Mouse (Mus musculus) gastrocnemius, postnatal 10 days (tissue): ENCODE measurements around the gene Fut11. TPM values are rescaled to one million over a fixed set of nuclear protein-coding genes. Genes with fewer than 3 reads are reported as not detected.

Experiments
- microRNA-seq, 2 experiments: library from miRNA; unstranded; fragments of <30 nt; microRNA quantifications; one replicate each; pipeline ENCODE4 v1.2.0; 2021
- total RNA-seq, 2 experiments: library from RNA; stranded (reverse); gene quantifications; 2 replicates each; pipeline ENCODE4 v1.2.3; 2021

Fut11 gene
- total RNA-seq, 2 experiments from 2014 or later: 9.5 to 11.5 TPM

Small RNAs within 50 kb of the gene (microRNA-seq; reads per million reads assigned to microRNA genes)
- 0.25 to 0.32 reads per million in 2 experiments for gene Mir6946

Other genes with a start within 250 kb of the Fut11 start
- under 1 TPM; 0.23 to 0.25 TPM for gene Cfap70, start 242.7 kb upstream of the Fut11 start, total RNA-seq
- gene Anxa7, start 214.8 kb upstream of the Fut11 start, total RNA-seq: 10 to 100 TPM; 29.0 to 39.0 TPM
- 1 to 10 TPM; 3.9 to 7.0 TPM for gene Mss51, start 198.1 kb upstream of the Fut11 start, total RNA-seq
- 100 to 1,000 TPM; 114 to 116 TPM for gene Ppp3cb, start 148.4 kb upstream of the Fut11 start, total RNA-seq
- 1 to 10 TPM; 8.3 to 8.5 TPM for gene Usp54, start 53.9 kb upstream of the Fut11 start, total RNA-seq
- 1,000 to 10,000 TPM; 1,648 to 1,795 TPM for gene Myoz1, start 38.4 kb upstream of the Fut11 start, total RNA-seq
- 100 to 1,000 TPM; 238 to 251 TPM for gene Synpo2l, start 26.6 kb upstream of the Fut11 start, total RNA-seq
- gene Sec24c, start 20.7 kb upstream of the Fut11 start, total RNA-seq: 10 to 100 TPM; 60.5 to 72.0 TPM
- 100 to 1,000 TPM; 100 to 112 TPM for gene Chchd1, start 8.0 kb downstream of the Fut11 start, total RNA-seq
- 10 to 100 TPM; 46.8 to 62.9 TPM for gene Zswim8, start 12.6 kb downstream of the Fut11 start, total RNA-seq
- gene Ndst2, start 39.6 kb downstream of the Fut11 start, total RNA-seq: 10 to 100 TPM; 13.1 to 15.3 TPM
- gene Camk2g, start 99.1 kb downstream of the Fut11 start, total RNA-seq: 100 to 1,000 TPM; 120 to 134 TPM
- gene Plau, start 141.7 kb downstream of the Fut11 start, total RNA-seq: 10 to 100 TPM; 25.6 to 28.0 TPM
- gene Vcl, start 234.4 kb downstream of the Fut11 start, total RNA-seq: 100 to 1,000 TPM; 115 to 126 TPM